Mouse (Mus musculus) embryonic fibroblast, embryonic 13.5 days (primary cell): ENCODE results near the gene Cish.

Experiments used
- CTCF ChIP-seq: IDR thresholded peaks from 2 replicates; pipeline ENCODE4 v1.5.1; 2011; ENCODE audit warnings: mild to moderate bottlenecking, control low read depth, low read length, moderate library complexity, borderline replicate concordance; ENCODE audit not compliant: insufficient read depth
- POLR2A ChIP-seq: IDR thresholded peaks from 2 replicates; pipeline ENCODE4 v1.6.1; 2011; ENCODE audit warnings: low read depth, mild to moderate bottlenecking, control low read depth, low read length, moderate library complexity

GRCm38 (mm10) chr9:107250416-107251337 lies 45.1 kb upstream of the Cish start:
- TF ChIP-seq CTCF = no peak
- TF ChIP-seq POLR2A = no peak
